Mouse (Mus musculus) cortical plate, adult 2 months (tissue): ENCODE measurements around the gene Ssna1.

Experiments
- CTCF ChIP-seq: fragments of 200-500 bp; IDR thresholded peaks from 2 replicates; pipeline ENCODE4 v1.5.1; 2011; ENCODE audit warnings: mild to moderate bottlenecking, control low read depth, low read length; ENCODE audit not compliant: insufficient read depth; ENCODE audit errors: extremely low read depth
- POLR2A ChIP-seq: fragments of 200-500 bp; IDR thresholded peaks from 2 replicates; pipeline ENCODE4 v1.6.1; 2011; ENCODE audit warnings: mild to moderate bottlenecking, low read length, control low read depth; ENCODE audit not compliant: insufficient read depth; ENCODE audit errors: extremely low read depth

GRCm38 (mm10) chr2:25223681-25224491 is 48.4 kb downstream of the Ssna1 start:
- no peak for TF ChIP-seq CTCF
- TF ChIP-seq POLR2A = no peak
